Mouse (Mus musculus) CD8-positive naive resting alpha-beta T cell, adult 2 months (primary cell): ENCODE measurements around the gene Crybg2.

Experiments used
- DNase-seq, 2 experiments: peaks; one replicate each; pipeline ENCODE4 v3.0.0; 2022; ENCODE audit warnings: low read depth in 2 of 2, low spot score in 2 of 2

Gene Crybg2

GRCm38 (mm10) chr4:134058166-134058715 is 2.4 kb upstream of the Crybg2 start:
- peak in 1 of 2 experiments; percentile 24 for DNase-seq

GRCm38 (mm10) chr4:134058908-134059307 is 1.7 kb upstream of the Crybg2 start:
- peak in 1 of 2 experiments; percentile 25 for DNase-seq

- peak in 1 of 2 experiments; percentile 49 for DNase-seq
These were observed 683 bp downstream of the Crybg2 start for GRCm38 (mm10) chr4:134061166-134061830.

- no peak for DNase-seq
These were observed 1.4 kb downstream of the Crybg2 start for GRCm38 (mm10) chr4:134061944-134062446.

GRCm38 (mm10) chr4:134062561-134062960 is 1.9 kb downstream of the Crybg2 start:
- DNase-seq = no peak

GRCm38 (mm10) chr4:134065431-134066004 is 4.9 kb downstream of the Crybg2 start:
- no peak for DNase-seq

- no peak for DNase-seq
These were observed 6.8 kb downstream of the Crybg2 start for GRCm38 (mm10) chr4:134067383-134067782.

- no peak for DNase-seq
These were observed 7.4 kb downstream of the Crybg2 start for GRCm38 (mm10) chr4:134067833-134068544.

- DNase-seq = no peak
These were observed 8.4 kb downstream of the Crybg2 start for GRCm38 (mm10) chr4:134068793-134069580.

- peak in 1 of 2 experiments; percentile 56 for DNase-seq
These were observed 18.1 kb downstream of the Crybg2 start for GRCm38 (mm10) chr4:134078694-134079093.

- DNase-seq = no peak
These were observed 20.1 kb downstream of the Crybg2 start for GRCm38 (mm10) chr4:134080674-134081073.

- peak; percentile 79 to 88 for DNase-seq
These were observed 21.2 kb downstream of the Crybg2 start for GRCm38 (mm10) chr4:134081730-134082386.

- DNase-seq = no peak
These were observed 21.8 kb downstream of the Crybg2 start for GRCm38 (mm10) chr4:134082460-134082859.

GRCm38 (mm10) chr4:134084999-134085398 is 24.4 kb downstream of the Crybg2 start:
- DNase-seq = no peak

GRCm38 (mm10) chr4:134087412-134087811 is 26.8 kb downstream of the Crybg2 start:
- peak; percentile 45 to 62 for DNase-seq

- no peak for DNase-seq
These were observed 28.4 kb downstream of the Crybg2 start for GRCm38 (mm10) chr4:134089029-134089428.

- DNase-seq = no peak
These were observed 30.1 kb downstream of the Crybg2 start for GRCm38 (mm10) chr4:134090521-134091224.

GRCm38 (mm10) chr4:134091225-134091529 is 30.6 kb downstream of the Crybg2 start:
- DNase-seq = no peak

GRCm38 (mm10) chr4:134092382-134093288 is 32.0 kb downstream of the Crybg2 start:
- peak; percentile 70 to 78 for DNase-seq
